Mouse (Mus musculus) retina, adult 2 months (tissue): ENCODE measurements around the gene Pifo.

Experiments used
- DNase-seq: peaks from one replicate; pipeline ENCODE4 v3.0.0-alpha.2; 2012; ENCODE audit warnings: low read depth, low spot score

Gene Pifo

DNA sequence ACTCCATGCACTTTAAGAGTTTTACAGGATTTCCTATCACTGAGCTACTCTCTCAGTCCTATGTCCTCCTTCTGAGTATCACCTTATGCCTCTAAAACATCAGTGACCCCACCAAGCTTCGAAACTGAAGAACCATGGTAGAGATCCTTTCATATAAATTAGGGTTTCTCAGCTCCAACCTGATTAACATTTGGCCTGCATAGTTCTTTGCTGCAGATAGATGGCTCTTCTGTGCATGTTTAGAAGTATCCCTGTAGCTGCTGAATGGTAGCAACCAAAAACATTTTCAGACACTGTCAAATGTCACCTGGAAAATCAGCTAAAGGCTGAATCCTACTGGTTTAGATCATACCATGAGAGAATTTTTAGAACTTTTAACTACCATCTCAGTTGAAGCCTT, 57.2 kb downstream of the Pifo start:
- no peak for DNase-seq

DNA sequence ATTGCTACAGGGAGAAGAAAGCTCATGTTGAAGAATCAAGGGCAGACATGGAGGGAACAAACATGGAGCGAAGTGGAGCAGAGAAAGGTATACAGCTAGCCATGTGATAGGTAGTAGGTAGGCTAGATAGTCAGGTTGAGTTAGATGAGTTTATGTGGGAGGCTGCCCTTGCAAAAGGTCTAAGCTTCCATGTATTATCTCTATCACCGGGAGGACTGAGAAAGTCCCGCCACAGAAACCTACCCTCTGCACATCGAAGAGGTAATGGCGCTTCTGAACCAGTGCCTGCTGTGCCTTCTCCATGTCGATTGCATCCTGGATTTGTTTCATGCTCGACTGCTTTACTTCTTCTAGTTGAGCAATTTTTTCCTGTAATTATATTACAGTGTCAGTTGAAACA, 63.1 kb downstream of the Pifo start:
- DNase-seq = no peak
